Mouse (Mus musculus) MEL (cell line): ENCODE results near the gene 4930558K02Rik. TPM values are rescaled to one million over a fixed set of nuclear protein-coding genes. Genes with fewer than 3 reads are reported as not detected.

Experiments
- DNase-seq: peaks from one replicate; pipeline ENCODE4 v3.0.0; 2011; ENCODE audit warnings: low read depth, low spot score
- H3K27ac ChIP-seq: 2 replicates; pipeline ENCODE4 v1.5.1; 2012; ENCODE audit warnings: low read depth, mild to moderate bottlenecking, control low read depth, low read length, moderate library complexity; ENCODE audit not compliant: control insufficient read depth
- H3K27me3 ChIP-seq, 2 experiments: fragments of 150-350 bp in 1 of 2; sonication (generic) in 1 of 2; 2 replicates each; pipeline ENCODE4 v1.6.1; 2012; ENCODE audit warnings: low read length in 2 of 2, mild to moderate bottlenecking in 2 of 2, improper control_type of control experiment in 1 of 2, moderate library complexity in 1 of 2; ENCODE audit not compliant: insufficient read depth in 2 of 2, control insufficient read depth in 1 of 2
- H3K36me3 ChIP-seq, 2 experiments: 2 replicates each; pipeline ENCODE4 v1.6.1; 2012 to 2014; ENCODE audit warnings: low read length in 2 of 2, improper control_type of control experiment in 1 of 2, inconsistent platforms in 1 of 2, mild to moderate bottlenecking in 1 of 2; ENCODE audit not compliant: insufficient read depth in 2 of 2, control insufficient read depth in 1 of 2
- H3K4me1 ChIP-seq, 2 experiments: fragments of 150-350 bp in 1 of 2; sonication (generic) in 1 of 2; 2 replicates each; pipeline ENCODE4 v1.6.1; 2012; ENCODE audit warnings: low read length in 2 of 2, improper control_type of control experiment in 1 of 2, mild to moderate bottlenecking in 1 of 2; ENCODE audit not compliant: insufficient read depth in 2 of 2, control insufficient read depth in 1 of 2
- H3K4me3 ChIP-seq, 2 experiments: fragments of 150-350 bp in 1 of 2; sonication (generic) in 1 of 2; 2 replicates each; pipeline ENCODE4 v1.5.1; 2012; ENCODE audit warnings: low read depth in 2 of 2, low read length in 2 of 2, mild to moderate bottlenecking in 2 of 2, moderate library complexity in 2 of 2, control low read depth in 1 of 2, improper control_type of control experiment in 1 of 2; ENCODE audit not compliant: control insufficient read depth in 1 of 2, insufficient read depth in 1 of 2
- H3K79me2 ChIP-seq: 2 replicates; pipeline ENCODE4 v1.6.1; 2012; ENCODE audit warnings: mild to moderate bottlenecking, low read length, moderate library complexity; ENCODE audit not compliant: control insufficient read depth, poor library complexity, insufficient read depth
- H3K9ac ChIP-seq: 2 replicates; pipeline ENCODE4 v1.6.1; 2012; ENCODE audit warnings: low read depth, mild to moderate bottlenecking, control low read depth, low read length, moderate library complexity; ENCODE audit not compliant: control insufficient read depth, poor library complexity, severe bottlenecking
- H3K9me3 ChIP-seq: fragments of 150-350 bp; sonication (generic); replicated peaks from 2 replicates; pipeline ENCODE4 v1.6.1; 2012; ENCODE audit warnings: mild to moderate bottlenecking, low read length, improper control_type of control experiment, moderate library complexity; ENCODE audit not compliant: insufficient read depth
- BHLHE40 ChIP-seq: IDR thresholded peaks from 2 replicates; pipeline ENCODE4 v1.6.1; 2012; ENCODE audit warnings: low read depth, mild to moderate bottlenecking, inconsistent platforms, low read length, improper control_type of control experiment, borderline replicate concordance
- CHD1 ChIP-seq: IDR thresholded peaks from 2 replicates; pipeline ENCODE4 v1.6.1; 2012; ENCODE audit warnings: low read depth, mild to moderate bottlenecking, inconsistent platforms, low read length, improper control_type of control experiment
- CHD2 ChIP-seq: IDR thresholded peaks from 2 replicates; pipeline ENCODE4 v1.6.1; 2011; ENCODE audit warnings: low read length, improper control_type of control experiment
- CTCF ChIP-seq, 3 experiments: IDR thresholded peaks in 2 of 3; conservative IDR thresholded peaks in 1 of 3; 2 replicates each; pipeline ENCODE4 v1.5.1; 2011 to 2012; ENCODE audit warnings: low read length in 3 of 3, low read depth in 2 of 3, mild to moderate bottlenecking in 2 of 3, improper control_type of control experiment in 1 of 3, inconsistent platforms in 1 of 3, mixed read lengths in 1 of 3, moderate library complexity in 1 of 3; ENCODE audit not compliant: control insufficient read depth in 1 of 3, insufficient read depth in 1 of 3, poor library complexity in 1 of 3, severe bottlenecking in 1 of 3
- E2F4 ChIP-seq: IDR thresholded peaks from 2 replicates; pipeline ENCODE4 v1.6.1; 2011; ENCODE audit warnings: low read depth, low read length, improper control_type of control experiment, borderline replicate concordance
- ELF1 ChIP-seq: IDR thresholded peaks from 2 replicates; pipeline ENCODE4 v1.6.1; 2014; ENCODE audit warnings: low read depth, mild to moderate bottlenecking, inconsistent platforms, low read length, improper control_type of control experiment, moderate library complexity
- EP300 ChIP-seq, 2 experiments: IDR thresholded peaks; 2 replicates each; pipeline ENCODE4 v1.6.1; 2011; ENCODE audit warnings: improper control_type of control experiment in 2 of 2, low read length in 2 of 2, low read depth in 1 of 2, mild to moderate bottlenecking in 1 of 2
- ETS1 ChIP-seq: IDR thresholded peaks from 2 replicates; pipeline ENCODE4 v1.6.1; 2012; ENCODE audit warnings: low read depth, mild to moderate bottlenecking, inconsistent platforms, low read length, improper control_type of control experiment, moderate library complexity
- GABPA ChIP-seq: IDR thresholded peaks from 2 replicates; pipeline ENCODE4 v1.6.1; 2012; ENCODE audit warnings: low read depth, mild to moderate bottlenecking, inconsistent platforms, low read length, improper control_type of control experiment, moderate library complexity
- GATA1 ChIP-seq: IDR thresholded peaks from 2 replicates; pipeline ENCODE4 v1.6.1; 2011; ENCODE audit warnings: low read depth, low read length, improper control_type of control experiment
- HCFC1 ChIP-seq: IDR thresholded peaks from 2 replicates; pipeline ENCODE4 v1.6.1; 2012; ENCODE audit warnings: low read depth, mild to moderate bottlenecking, inconsistent platforms, low read length, improper control_type of control experiment, moderate library complexity
- JUND ChIP-seq: IDR thresholded peaks from 2 replicates; pipeline ENCODE4 v1.6.1; 2011; ENCODE audit warnings: low read depth, mild to moderate bottlenecking, improper control_type of control experiment, low read length
- KAT2A ChIP-seq: conservative IDR thresholded peaks from 2 replicates; pipeline ENCODE4 v1.6.1; 2012; ENCODE audit warnings: low read depth, low read length, improper control_type of control experiment, inconsistent platforms
- MAFK ChIP-seq: IDR thresholded peaks from 2 replicates; pipeline ENCODE4 v1.6.1; 2011; ENCODE audit warnings: low read depth, mild to moderate bottlenecking, low read length, improper control_type of control experiment, borderline replicate concordance
- MAZ ChIP-seq: IDR thresholded peaks from 2 replicates; pipeline ENCODE4 v1.6.1; 2012; ENCODE audit warnings: low read depth, mild to moderate bottlenecking, inconsistent platforms, low read length, improper control_type of control experiment
- MEF2A ChIP-seq: IDR thresholded peaks from 2 replicates; pipeline ENCODE4 v1.6.1; 2014; ENCODE audit warnings: low read depth, mild to moderate bottlenecking, inconsistent platforms, low read length, improper control_type of control experiment; ENCODE audit not compliant: poor library complexity, insufficient replicate concordance, severe bottlenecking; ENCODE audit errors: extremely low read depth
- MXI1 ChIP-seq: IDR thresholded peaks from 2 replicates; pipeline ENCODE4 v1.6.1; 2011; ENCODE audit warnings: mild to moderate bottlenecking, low read depth, low read length, improper control_type of control experiment
- MYB ChIP-seq: IDR thresholded peaks from 2 replicates; pipeline ENCODE4 v1.6.1; 2011; ENCODE audit warnings: mild to moderate bottlenecking, low read depth, low read length, improper control_type of control experiment
- MYC ChIP-seq: IDR thresholded peaks from 2 replicates; pipeline ENCODE4 v1.6.1; 2011; ENCODE audit warnings: low read depth, mild to moderate bottlenecking, low read length, improper control_type of control experiment, moderate library complexity
- NELFE ChIP-seq: IDR thresholded peaks from 2 replicates; pipeline ENCODE4 v1.6.1; 2011; ENCODE audit warnings: low read depth, low read length, improper control_type of control experiment
- NRF1 ChIP-seq: IDR thresholded peaks from 2 replicates; pipeline ENCODE4 v1.6.1; 2014; ENCODE audit warnings: low read depth, mild to moderate bottlenecking, inconsistent platforms, low read length, improper control_type of control experiment, moderate library complexity; ENCODE audit not compliant: poor library complexity, insufficient read depth, severe bottlenecking
- POLR2A ChIP-seq, 2 experiments: IDR thresholded peaks; 2 replicates each; pipeline ENCODE4 v1.6.1; 2011 to 2012; ENCODE audit warnings: low read length in 2 of 2, mild to moderate bottlenecking in 2 of 2, control low read depth in 1 of 2, improper control_type of control experiment in 1 of 2, low read depth in 1 of 2, moderate library complexity in 1 of 2; ENCODE audit not compliant: control insufficient read depth in 1 of 2, insufficient read depth in 1 of 2, poor library complexity in 1 of 2
- POLR2AphosphoS2 ChIP-seq: IDR thresholded peaks from 2 replicates; pipeline ENCODE4 v1.6.1; 2011; ENCODE audit warnings: low read length, improper control_type of control experiment
- POLR2AphosphoS5 ChIP-seq: IDR thresholded peaks from 2 replicates; pipeline ENCODE4 v1.6.1; 2012; ENCODE audit warnings: low read depth, borderline replicate concordance, mild to moderate bottlenecking, inconsistent platforms, low read length, moderate library complexity, mixed read lengths
- RAD21 ChIP-seq: IDR thresholded peaks from 2 replicates; pipeline ENCODE4 v1.6.1; 2011; ENCODE audit warnings: mild to moderate bottlenecking, low read depth, low read length, improper control_type of control experiment
- RCOR1 ChIP-seq: IDR thresholded peaks from 2 replicates; pipeline ENCODE4 v1.6.1; 2012; ENCODE audit warnings: low read depth, mild to moderate bottlenecking, inconsistent platforms, low read length, improper control_type of control experiment
- SIN3A ChIP-seq: IDR thresholded peaks from 2 replicates; pipeline ENCODE4 v1.6.1; 2012; ENCODE audit warnings: low read length, improper control_type of control experiment, inconsistent platforms
- SMC3 ChIP-seq: IDR thresholded peaks from 2 replicates; pipeline ENCODE4 v1.6.1; 2011; ENCODE audit warnings: low read depth, low read length, improper control_type of control experiment
- TAL1 ChIP-seq: IDR thresholded peaks from 2 replicates; pipeline ENCODE4 v1.6.1; 2012; ENCODE audit warnings: mild to moderate bottlenecking, inconsistent platforms, low read length, moderate library complexity, mixed read lengths
- TBP ChIP-seq: IDR thresholded peaks from 2 replicates; pipeline ENCODE4 v1.8.0; 2011; ENCODE audit warnings: low read depth, low read length, improper control_type of control experiment
- TCF12 ChIP-seq: IDR thresholded peaks from 2 replicates; pipeline ENCODE4 v1.6.1; 2014; ENCODE audit warnings: low read depth, mild to moderate bottlenecking, inconsistent platforms, low read length, improper control_type of control experiment, moderate library complexity
- UBTF ChIP-seq: IDR thresholded peaks from 2 replicates; pipeline ENCODE4 v1.6.1; 2012; ENCODE audit warnings: low read depth, mild to moderate bottlenecking, inconsistent platforms, low read length, improper control_type of control experiment, moderate library complexity, borderline replicate concordance; ENCODE audit not compliant: insufficient read depth
- USF2 ChIP-seq, 2 experiments: IDR thresholded peaks; 2 replicates each; pipeline ENCODE4 v1.6.1; 2011 to 2012; ENCODE audit warnings: improper control_type of control experiment in 2 of 2, low read length in 2 of 2, borderline replicate concordance in 1 of 2, inconsistent platforms in 1 of 2, low read depth in 1 of 2, mild to moderate bottlenecking in 1 of 2; ENCODE audit not compliant: insufficient read depth in 1 of 2
- ZMIZ1 ChIP-seq: IDR thresholded peaks from 2 replicates; pipeline ENCODE4 v1.6.1; 2012; ENCODE audit warnings: low read depth, mild to moderate bottlenecking, inconsistent platforms, low read length, improper control_type of control experiment, moderate library complexity
- ZNF384 ChIP-seq: IDR thresholded peaks from 2 replicates; pipeline ENCODE4 v1.6.1; 2012; ENCODE audit warnings: low read depth, mild to moderate bottlenecking, inconsistent platforms, low read length, improper control_type of control experiment
- polyA plus RNA-seq, 2 experiments: library from polyadenylated mRNA; stranded (reverse) in 1 of 2; unstranded in 1 of 2; fragments of >175 nt in 1 of 2; fragments of >200 nt in 1 of 2; gene quantifications; 2 replicates each; pipeline versions ENCODE4 v1.2.1 to v1.2.4; 2012; ENCODE audit warnings: low replicate concordance in 2 of 2, low read depth in 1 of 2; ENCODE audit not compliant: insufficient read length in 2 of 2, insufficient read depth in 1 of 2, missing spikeins in 1 of 2
- total RNA-seq: library from RNA; depleted of rRNA; stranded (reverse); fragments of 300-350 nt; gene quantifications from 2 replicates; pipeline ENCODE4 v1.2.3, GENCODE M21; 2012

The 4930558K02Rik gene
- total and polyA plus RNA-seq, 3 experiments, result not detected

DNA sequence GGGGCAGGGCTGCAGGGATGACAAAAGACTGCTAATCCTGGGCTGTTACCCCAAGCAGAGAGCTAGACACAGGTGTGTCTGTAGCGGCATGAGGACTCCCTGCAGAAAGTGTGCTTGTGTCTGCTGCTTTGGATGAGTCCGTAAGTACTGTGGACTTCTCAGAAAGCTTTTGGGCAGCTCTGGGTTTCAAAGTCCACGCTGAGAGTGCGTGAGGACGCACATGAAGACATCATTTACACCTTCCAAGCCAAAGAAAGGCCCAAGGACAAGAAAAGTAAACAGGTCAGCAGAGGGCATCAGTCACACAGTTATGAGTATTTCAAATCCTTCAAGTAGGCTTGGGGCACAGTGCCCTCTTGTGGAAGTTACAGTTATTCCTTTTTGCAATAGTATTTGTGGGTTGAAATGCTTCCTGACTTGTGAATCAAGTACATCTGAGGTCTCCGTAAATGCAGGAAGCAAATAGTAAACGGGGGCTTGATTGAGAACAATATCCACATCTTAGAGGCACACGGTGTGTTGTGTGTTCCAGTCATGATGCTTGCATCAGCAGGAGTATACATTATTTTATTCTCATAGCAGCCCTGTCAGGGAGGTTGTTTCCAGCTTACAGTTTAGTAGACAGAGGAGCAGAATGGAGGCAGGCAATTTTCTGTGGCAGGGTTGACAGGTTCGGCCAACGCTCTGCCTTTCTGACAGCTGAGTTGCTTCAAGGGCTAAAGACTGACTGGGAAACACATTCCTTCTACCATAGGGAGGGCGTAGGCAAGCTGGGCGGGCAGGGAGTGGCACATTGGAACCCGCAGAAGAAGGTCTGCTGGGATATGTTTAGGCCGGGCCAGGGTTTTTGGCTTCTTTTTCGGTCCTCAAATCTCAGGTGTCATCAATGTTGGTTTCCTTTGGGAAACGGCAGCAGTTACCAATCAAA, 2.9 kb downstream of the 4930558K02Rik start:
- peak; percentile 91 for DNase-seq
- Histone ChIP-seq H3K9ac (no peak overlapping the region), H3K79me2 (no peaks in the 10 kb centered on the region), H3K9me3 (no peaks in the 10 kb centered on the region), H3K4me1 (no peaks in the 10 kb centered on the region), H3K27me3 (peaks cover 2 to 4% of the 10 kb centered on the region in 2 experiments; a peak in 3 of 4 replicates), H3K27ac (no peak overlapping the region), H3K36me3 (0 out of 4 replicates have a peak, but pooled peaks cover 0 to 4% of the 10 kb centered on the region in 2 experiments), H3K4me3 (no peak overlapping the region)
- TF ChIP-seq POLR2A (IDR thresholded peaks at IDR 0.05; ENCODE audit: control insufficient read depth in 1 of 2, insufficient read depth in 1 of 2, low read depth in 1 of 2, low read length in 2 of 2, poor library complexity in 1 of 2), result no peak
- TF ChIP-seq GATA1, result no peak
- TF ChIP-seq UBTF, result no peak
- no peak for TF ChIP-seq KAT2A
- TF ChIP-seq MEF2A, result no peak
- no peak for TF ChIP-seq NRF1
- no peak for TF ChIP-seq USF2 (IDR thresholded peaks at IDR 0.05; ENCODE audit: borderline replicate concordance in 1 of 2, insufficient read depth in 1 of 2, low read depth in 1 of 2, low read length in 2 of 2)
- no peak for TF ChIP-seq ZMIZ1
- TF ChIP-seq TCF12, result no peak
- no peak for TF ChIP-seq ETS1
- TF ChIP-seq TAL1, result no peak
- TF ChIP-seq RCOR1, result no peak
- no peak for TF ChIP-seq TBP
- no peak for TF ChIP-seq ELF1
- no peak for TF ChIP-seq EP300 (IDR thresholded peaks at IDR 0.05; ENCODE audit: low read depth in 1 of 2, low read length in 2 of 2)
- TF ChIP-seq BHLHE40, result no peak
- TF ChIP-seq MAFK, result no peak
- no peak for TF ChIP-seq MAZ
- TF ChIP-seq CHD2, result no peak
- TF ChIP-seq MYC, result no peak
- TF ChIP-seq JUND, result no peak; the same call in 1 of the 2 replicates
- TF ChIP-seq HCFC1, result no peak
- TF ChIP-seq GABPA, result no peak
- TF ChIP-seq E2F4, result no peak
- TF ChIP-seq RAD21, result peak; percentile 96
- peak; percentile 25 to 99 (median 72); a peak in 5 of 6 replicates for TF ChIP-seq CTCF (IDR thresholded peaks at IDR 0.05 in 2 of 3, conservative IDR thresholded peaks at IDR 0.05 in 1 of 3; ENCODE audit: control insufficient read depth in 1 of 3, insufficient read depth in 1 of 3, low read depth in 2 of 3, low read length in 3 of 3, poor library complexity in 1 of 3, severe bottlenecking in 1 of 3)
- TF ChIP-seq MYB, result no peak
- no peak for TF ChIP-seq MXI1
- TF ChIP-seq POLR2AphosphoS2, result no peak
- TF ChIP-seq SIN3A, result peak; percentile 66; the same call in 1 of the 2 replicates
- TF ChIP-seq NELFE, result no peak
- TF ChIP-seq POLR2AphosphoS5, result no peak
- 0 out of 2 replicates have a peak, but pooled peaks have one; percentile 22 for TF ChIP-seq ZNF384
- TF ChIP-seq CHD1, result no peak
- TF ChIP-seq SMC3, result peak; percentile 93
